Mouse (Mus musculus) monocyte, adult 2 months (primary cell): ENCODE results near the gene Specc1l.

Experiments
- DNase-seq, 2 experiments: peaks; one replicate each; pipeline ENCODE4 v3.0.0; 2022; ENCODE audit warnings: low spot score in 2 of 2, low read depth in 1 of 2

Specc1l gene

GRCm38 (mm10) chr10:75314190-75314980 lies 102.5 kb downstream of the Specc1l start:
- no peak for DNase-seq

- DNase-seq = no peak
Observed at GRCm38 (mm10) chr10:75315756-75316155, 103.9 kb downstream of the Specc1l start.

GRCm38 (mm10) chr10:75316472-75316871 lies 104.6 kb downstream of the Specc1l start:
- DNase-seq = no peak

GRCm38 (mm10) chr10:75316872-75316907 lies 104.8 kb downstream of the Specc1l start, which contains the start of gene Adora2a:
TSS of gene Adora2a (plus strand) at chr10:75316877.
- DNase-seq = no peak

- peak in 1 of 2 experiments; percentile 62 for DNase-seq
Observed at GRCm38 (mm10) chr10:75316908-75317761, 105.3 kb downstream of the Specc1l start.

GRCm38 (mm10) chr10:75318206-75318605 lies 106.3 kb downstream of the Specc1l start:
- DNase-seq = peak in 1 of 2 experiments; percentile 46

GRCm38 (mm10) chr10:75320321-75320720 lies 108.4 kb downstream of the Specc1l start:
- DNase-seq = no peak

GRCm38 (mm10) chr10:75322966-75323365 lies 111.1 kb downstream of the Specc1l start:
- no peak for DNase-seq

- no peak for DNase-seq
Observed at GRCm38 (mm10) chr10:75323986-75324385, 112.1 kb downstream of the Specc1l start.

GRCm38 (mm10) chr10:75324391-75324790 lies 112.5 kb downstream of the Specc1l start:
- no peak for DNase-seq

GRCm38 (mm10) chr10:75325821-75326220 lies 113.9 kb downstream of the Specc1l start:
- no peak for DNase-seq

- peak; percentile 63 to 81 for DNase-seq
Observed at GRCm38 (mm10) chr10:75326553-75326952, 114.7 kb downstream of the Specc1l start.

GRCm38 (mm10) chr10:75327081-75327480 lies 115.2 kb downstream of the Specc1l start:
- DNase-seq = no peak

- no peak for DNase-seq
Observed at GRCm38 (mm10) chr10:75328201-75328704, 116.4 kb downstream of the Specc1l start.

GRCm38 (mm10) chr10:75332268-75332667 lies 120.4 kb downstream of the Specc1l start:
- no peak for DNase-seq

- no peak for DNase-seq
Observed at GRCm38 (mm10) chr10:75333176-75333776, 121.4 kb downstream of the Specc1l start.

- no peak for DNase-seq
Observed at GRCm38 (mm10) chr10:75334175-75334574, 122.3 kb downstream of the Specc1l start.

- DNase-seq = no peak
Observed at GRCm38 (mm10) chr10:75335075-75335474, 123.2 kb downstream of the Specc1l start.

- DNase-seq = no peak
Observed at GRCm38 (mm10) chr10:75337231-75337630, 125.4 kb downstream of the Specc1l start.

GRCm38 (mm10) chr10:75338852-75339251 lies 127.0 kb downstream of the Specc1l start:
- DNase-seq = no peak

- DNase-seq = no peak
Observed at GRCm38 (mm10) chr10:75339377-75339776, 127.5 kb downstream of the Specc1l start.

GRCm38 (mm10) chr10:75341936-75342335 lies 130.1 kb downstream of the Specc1l start:
- no peak for DNase-seq
